Mouse (Mus musculus) T-helper 17 cell (primary cell): ENCODE measurements around the gene Ggt5.

Source experiments
- in situ Hi-C, 2 experiments: fragments of 300-600 bp; cut with MboI, MseI; formaldehyde crosslinking; loops; 1 replicate in 1 of 2; 2 replicates in 1 of 2; pipeline ENCODE4 v1.15.1; 2025; ENCODE audit warnings: high pct_unique_total_duplicates in 2 of 2

Gene Ggt5

GRCm38 (mm10) chr10:75568029-75568428 is 21.1 kb upstream of the Ggt5 start:
- in situ Hi-C loops, result no loop called here

- in situ Hi-C loops, result no loop called here
These were observed 20.7 kb upstream of the Ggt5 start for GRCm38 (mm10) chr10:75568441-75568840.

GRCm38 (mm10) chr10:75568851-75569250 is 20.3 kb upstream of the Ggt5 start:
- in situ Hi-C loops, result no loop called here

- in situ Hi-C loops, result no loop called here
These were observed 18.0 kb upstream of the Ggt5 start for GRCm38 (mm10) chr10:75570981-75571657.

DNA sequence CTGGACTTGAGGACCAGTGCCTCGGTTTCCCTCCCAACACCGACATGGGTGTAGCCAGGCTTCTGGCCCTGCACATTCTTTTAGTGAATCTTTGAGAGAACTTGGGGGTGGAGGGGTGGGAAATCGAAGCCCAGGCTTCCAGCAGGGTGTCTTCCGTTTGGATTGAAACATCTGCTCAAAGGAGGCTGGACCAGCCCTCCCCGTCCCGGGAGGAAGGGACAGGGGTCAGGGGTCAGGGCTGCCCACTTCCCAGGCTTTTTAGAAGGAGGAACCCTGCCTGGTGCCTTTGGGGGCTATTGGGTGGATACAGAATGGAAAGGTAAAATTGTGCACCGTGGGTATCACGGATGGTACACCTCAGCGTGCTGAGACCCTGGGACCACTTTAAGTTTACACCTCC is 17.2 kb upstream of the Ggt5 start:
- in situ Hi-C loops, result no loop called here

- in situ Hi-C loops, result no loop called here
These were observed 16.0 kb upstream of the Ggt5 start for GRCm38 (mm10) chr10:75573181-75573580.

DNA sequence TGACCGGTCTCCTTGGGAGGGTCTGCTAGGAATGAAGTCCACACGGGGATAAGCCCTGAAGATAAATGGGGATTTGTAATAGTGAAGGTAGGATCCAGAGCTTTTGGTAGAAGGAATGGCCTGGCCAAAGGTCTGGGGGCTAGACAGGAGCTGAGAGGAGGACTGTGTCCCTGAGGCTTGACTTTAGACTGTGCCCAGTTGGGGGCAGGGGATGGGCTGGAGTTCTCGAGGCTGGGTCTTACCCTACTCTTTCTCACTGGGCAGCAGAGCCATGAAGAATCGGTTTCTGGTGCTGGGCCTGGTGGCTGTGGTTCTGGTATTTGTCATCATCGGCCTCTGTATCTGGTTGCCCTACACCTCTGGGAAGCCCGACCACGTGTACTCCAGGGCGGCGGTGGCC is 15.2 kb upstream of the Ggt5 start:
- in situ Hi-C loops, result no loop called here

DNA sequence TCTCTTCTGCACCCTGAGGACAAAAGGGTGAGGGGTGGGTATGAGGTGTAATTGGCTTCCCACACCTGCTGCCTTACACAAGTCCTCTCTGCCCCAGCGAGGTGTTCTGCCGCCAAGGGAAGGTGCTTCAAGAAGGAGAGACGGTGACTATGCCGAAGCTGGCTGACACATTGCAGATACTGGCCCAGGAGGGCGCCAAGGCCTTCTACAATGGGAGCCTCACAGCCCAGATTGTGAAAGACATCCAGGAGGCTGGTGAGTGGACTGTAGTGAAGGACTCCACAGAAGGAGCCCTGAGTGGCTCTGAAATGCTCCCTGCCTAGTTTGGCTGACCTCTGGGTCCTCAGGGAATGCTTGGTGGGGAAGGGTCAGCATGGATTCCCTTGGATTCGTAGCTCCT is 10.0 kb upstream of the Ggt5 start:
- in situ Hi-C loops, result no loop called here

DNA sequence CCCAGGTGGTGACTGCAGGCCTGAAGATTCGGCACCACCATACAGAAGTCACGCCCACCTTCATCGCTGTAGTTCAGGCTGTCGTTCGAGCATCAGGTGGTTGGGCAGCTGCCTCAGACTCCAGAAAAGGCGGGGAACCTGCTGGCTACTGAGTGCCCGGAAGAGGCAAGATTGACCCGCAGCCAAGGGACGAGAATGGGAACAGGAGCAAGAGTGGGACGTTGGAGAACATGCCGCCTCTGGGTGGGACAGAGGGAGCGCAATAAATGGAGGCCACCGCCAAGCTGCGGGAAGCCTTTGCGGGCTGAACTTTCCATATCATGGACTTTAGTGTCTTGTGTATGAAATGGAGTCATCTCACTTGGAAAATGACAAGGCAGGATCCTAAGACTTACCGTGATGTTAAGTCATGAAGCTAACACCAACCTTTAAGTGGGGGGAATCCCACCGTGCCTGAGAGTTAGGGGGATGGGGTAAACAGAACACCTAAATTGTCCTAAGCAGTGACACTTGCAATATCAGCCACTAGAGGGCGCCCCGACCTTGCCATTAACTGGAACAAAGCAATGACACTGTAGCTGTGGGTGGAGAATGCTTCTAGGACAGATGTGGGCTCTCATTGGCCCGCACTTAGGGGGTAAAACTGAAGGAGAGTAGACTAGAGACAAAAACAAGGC is 3.1 kb upstream of the Ggt5 start:
- in situ Hi-C loops, result loop anchor here (5.0 to 10.0 kb wide), 4 partner anchors 46 to 1439 kb away; no protein-coding TSS in a partner anchor

GRCm38 (mm10) chr10:75586553-75586879 is 2.6 kb upstream of the Ggt5 start:
- in situ Hi-C loops, result loop anchor here (5.0 to 10.0 kb wide), 4 partner anchors 46 to 1438 kb away; no protein-coding TSS in a partner anchor

DNA sequence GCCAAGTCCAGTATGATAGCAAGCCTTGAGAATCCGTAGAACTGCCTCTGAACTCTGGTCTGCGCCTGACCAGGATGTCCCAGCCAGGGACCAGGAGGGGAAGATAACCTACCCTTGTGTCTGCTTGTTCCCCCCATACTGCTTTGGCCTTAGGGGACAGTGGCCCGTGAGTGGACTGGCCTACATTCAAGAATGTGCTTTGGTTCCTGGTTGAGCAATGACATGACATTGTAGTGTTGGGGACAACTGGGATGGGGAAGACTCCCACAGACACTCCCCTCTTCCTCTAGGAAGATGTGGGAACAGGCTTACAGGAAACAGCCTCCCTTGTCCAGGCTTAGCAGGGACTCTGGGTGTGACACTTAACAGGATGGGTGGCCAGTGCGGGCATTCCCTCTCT is 1.4 kb upstream of the Ggt5 start:
- in situ Hi-C loops, result loop anchor here (5.0 to 10.0 kb wide), 4 partner anchors 45 to 1437 kb away; no protein-coding TSS in a partner anchor

DNA sequence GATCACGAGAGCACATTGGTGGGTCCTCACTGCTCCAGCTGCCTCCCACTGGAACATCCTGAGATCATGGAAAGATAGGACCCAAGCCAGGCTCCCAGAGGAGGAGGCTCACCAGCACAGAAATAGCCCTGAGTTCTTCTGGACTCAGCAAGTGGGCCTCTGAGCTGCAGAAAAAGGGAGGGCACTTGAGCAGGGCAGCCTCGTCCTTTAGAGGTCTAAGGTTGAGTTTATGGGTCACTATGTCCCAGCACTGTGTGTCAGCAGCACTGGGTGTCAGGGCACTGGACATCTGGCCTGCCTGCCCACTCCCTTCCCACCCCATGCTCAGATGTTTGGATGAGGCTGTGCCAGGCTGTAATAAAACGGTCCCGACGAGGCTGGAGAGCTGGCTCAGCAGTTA is 804 bp upstream of the Ggt5 start:
- in situ Hi-C loops, result loop anchor here (5.0 to 10.0 kb wide), 4 partner anchors 44 to 1436 kb away; no protein-coding TSS in a partner anchor

DNA sequence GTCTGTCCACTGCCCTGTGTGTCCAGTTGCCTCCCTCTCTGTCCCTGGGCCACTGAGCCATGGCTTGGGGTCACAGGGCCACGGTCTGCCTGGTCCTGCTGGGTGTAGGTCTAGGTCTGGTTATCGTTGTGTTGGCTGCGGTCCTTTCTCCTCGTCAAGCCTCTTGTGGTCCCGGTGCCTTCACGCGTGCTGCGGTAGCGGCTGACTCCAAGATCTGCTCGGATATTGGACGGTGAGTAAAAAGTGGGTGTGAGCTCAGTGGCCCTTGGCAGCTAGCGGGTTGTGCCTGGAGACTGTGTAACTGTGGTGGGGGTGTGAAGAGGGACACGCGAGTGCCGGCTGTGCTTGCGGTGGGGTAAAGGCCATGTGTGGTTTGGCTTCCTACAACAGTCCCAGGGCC is 511 bp downstream of the Ggt5 start:
- in situ Hi-C loops, result loop anchor here (5.0 to 10.0 kb wide), 5 partner anchors 38 to 1435 kb away; no protein-coding TSS in a partner anchor

DNA sequence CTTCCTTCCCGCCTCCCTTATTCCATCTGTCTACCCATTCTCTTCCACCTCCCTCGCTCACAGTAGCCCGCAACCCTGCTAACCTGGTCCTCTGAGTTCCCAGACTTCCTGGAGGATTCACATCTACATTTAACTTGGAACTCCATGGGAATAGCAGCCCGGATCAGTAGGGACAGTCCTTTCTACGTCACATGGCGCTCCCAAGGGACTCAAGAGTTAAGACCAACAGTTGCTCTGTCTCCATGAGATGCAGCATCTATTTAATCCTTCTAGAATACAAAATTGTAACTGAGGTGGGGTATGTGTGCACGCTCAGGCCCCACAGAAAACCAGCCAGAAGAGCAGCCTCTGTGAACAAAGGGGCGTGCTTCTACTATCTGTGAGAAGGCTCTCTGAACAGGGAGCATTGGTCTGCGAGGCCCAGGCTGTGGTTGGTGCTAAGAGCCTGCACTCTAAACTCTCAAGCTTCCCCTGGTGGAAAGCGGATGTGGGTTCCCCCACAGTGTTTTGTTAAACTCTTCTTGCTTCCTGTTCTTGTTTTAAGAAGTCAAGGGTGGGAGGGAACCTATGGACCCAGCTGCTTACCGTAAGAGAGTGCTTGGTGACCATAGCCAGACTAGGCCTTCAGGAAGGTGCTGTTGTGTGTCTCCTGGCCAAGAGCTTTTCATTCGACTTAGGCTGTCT is 2.2 kb downstream of the Ggt5 start:
- in situ Hi-C loops, result loop anchor here in 1 of 2 experiments (5.0 kb wide), 1 partner anchor 36 kb away; no protein-coding TSS in a partner anchor

- in situ Hi-C loops, result loop anchor here in 1 of 2 experiments (5.0 kb wide), 1 partner anchor 35 kb away; no protein-coding TSS in a partner anchor
These were observed 3.4 kb downstream of the Ggt5 start for GRCm38 (mm10) chr10:75592585-75592984.

DNA sequence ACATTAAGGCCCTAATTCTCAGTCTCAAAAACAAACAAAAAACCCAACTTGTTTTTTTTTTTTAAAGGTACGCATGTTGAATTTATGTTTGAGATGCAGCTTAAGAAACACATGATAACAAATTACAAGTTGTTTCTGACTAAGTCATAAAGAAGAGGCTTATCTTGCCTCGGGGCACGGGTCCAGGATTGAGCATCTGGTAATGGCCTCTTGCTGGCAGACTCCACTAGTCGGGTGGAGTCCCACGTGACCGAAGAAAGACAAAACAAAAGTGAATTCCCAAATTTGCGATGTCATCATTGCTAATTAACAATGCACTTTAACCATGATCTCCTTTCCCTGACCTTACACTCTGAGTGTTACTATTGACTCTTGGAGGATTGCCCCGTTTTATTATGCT is 6.8 kb downstream of the Ggt5 start:
- in situ Hi-C loops, result no loop called here

DNA sequence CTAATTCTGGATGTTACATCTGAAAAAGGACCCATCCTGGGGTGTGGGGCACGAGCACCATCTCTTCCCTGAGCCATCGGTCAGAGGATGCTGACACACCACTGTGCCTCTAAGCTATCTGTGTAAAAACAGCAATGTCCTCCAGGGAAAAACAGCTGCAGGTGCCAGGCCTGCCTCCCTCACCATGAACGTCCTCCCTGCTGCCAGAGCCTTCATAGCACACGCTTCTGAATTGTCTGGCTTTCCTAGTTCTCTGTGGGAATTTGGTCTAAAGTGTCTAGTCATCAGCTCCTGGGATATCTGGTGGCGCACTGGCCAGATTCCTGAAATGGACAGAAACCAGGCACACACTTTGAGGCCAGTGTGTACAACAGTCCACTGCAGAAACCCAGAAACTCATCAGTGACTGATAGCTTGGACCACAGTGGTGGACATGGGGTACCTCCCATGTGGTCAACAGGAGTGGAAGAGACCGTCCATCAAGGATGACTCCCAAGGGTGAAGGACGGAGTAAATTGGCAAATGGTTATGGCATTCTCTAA is 11.1 kb downstream of the Ggt5 start:
- in situ Hi-C loops, result no loop called here

DNA sequence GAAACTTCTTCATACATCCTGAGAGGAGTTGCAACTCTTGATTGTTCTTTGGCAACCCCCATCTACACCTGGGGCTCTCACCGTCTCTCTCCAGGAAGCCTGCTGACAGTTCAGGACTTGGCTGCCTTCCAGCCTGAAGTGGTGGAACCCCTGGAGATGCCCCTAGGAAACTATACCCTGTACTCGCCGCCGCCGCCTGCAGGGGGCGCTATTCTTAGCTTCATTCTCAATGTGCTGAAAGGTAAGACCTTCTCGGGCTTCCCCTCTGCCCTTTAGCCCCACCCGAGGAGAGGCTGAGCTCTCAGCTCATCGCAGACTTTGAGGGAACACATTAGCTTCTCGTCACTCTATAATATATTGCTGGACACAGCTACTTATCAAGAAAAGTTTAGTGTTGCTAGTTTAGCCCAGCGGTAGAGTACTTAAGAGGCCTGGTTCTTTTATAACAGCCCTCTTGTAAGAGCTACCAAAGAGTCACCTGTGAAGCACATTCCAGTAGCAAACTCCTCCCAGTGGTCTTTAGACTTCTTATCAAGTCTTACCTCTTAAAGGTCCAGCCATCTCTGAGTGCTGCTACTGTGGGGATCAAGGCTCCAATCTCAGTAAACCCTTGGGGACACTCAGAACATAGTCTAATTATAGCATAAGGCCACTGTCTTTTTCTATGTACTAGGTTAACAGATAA is 16.2 kb downstream of the Ggt5 start:
- in situ Hi-C loops, result no loop called here

DNA sequence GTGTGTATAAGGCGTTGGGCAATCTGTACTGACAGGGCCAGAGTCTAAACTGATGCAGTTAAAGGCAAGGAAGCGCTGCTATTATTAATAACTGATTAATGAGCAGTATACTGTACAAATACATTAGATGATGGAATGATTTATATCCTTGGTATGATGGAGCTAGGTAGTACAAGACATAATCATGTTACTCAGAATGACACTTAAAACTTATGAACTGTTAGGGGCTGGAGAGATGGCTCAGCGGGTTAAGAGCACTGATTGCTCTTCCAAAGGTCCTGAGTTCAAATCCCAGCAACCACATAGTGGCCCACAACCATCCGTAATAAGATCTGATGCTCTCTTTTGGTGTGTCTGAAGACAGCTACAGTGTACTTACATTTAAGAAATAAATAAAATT is 18.1 kb downstream of the Ggt5 start:
- in situ Hi-C loops, result no loop called here

GRCm38 (mm10) chr10:75608975-75609374 is 19.8 kb downstream of the Ggt5 start:
- in situ Hi-C loops, result no loop called here

DNA sequence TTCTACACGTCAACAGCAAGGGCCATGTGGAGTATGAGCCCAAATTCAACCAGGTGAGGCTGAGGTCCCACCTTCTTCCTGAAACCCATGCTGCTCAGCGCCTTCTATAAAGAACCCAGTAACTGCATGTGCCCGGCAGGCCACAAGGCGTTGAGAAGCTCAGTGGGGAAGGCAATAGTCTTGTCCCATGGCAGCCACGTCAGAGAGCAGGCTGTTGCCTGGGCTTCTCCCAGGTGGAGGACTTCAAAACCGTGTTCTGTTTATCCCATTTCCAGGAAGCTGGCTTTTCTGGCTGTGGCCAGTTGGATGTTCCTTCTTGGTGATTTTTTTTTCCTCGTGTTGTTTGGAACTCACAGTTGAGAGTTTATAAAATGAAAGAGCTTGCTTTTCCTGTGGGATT is 21.3 kb downstream of the Ggt5 start:
- in situ Hi-C loops, result no loop called here

DNA sequence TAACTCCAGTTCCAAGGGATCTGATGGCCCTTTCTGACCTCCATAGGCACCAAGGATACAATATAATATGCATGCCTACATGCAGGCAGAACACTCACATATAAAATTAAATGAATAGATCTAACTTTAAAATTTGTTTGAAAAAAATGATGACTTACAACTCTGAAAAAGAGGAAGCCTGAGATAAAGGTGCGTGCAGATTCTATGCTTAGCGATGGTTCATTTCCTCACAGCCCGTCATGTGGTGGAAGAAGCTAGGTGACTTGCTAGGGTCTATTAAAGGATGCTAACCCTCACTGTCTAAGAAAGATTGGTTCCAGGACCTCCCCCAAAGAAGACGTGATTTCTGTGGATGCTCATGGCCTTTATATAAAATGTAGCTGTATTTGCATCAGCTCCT is 26.9 kb downstream of the Ggt5 start:
- in situ Hi-C loops, result no loop called here
